In the genomic region with DNA sequence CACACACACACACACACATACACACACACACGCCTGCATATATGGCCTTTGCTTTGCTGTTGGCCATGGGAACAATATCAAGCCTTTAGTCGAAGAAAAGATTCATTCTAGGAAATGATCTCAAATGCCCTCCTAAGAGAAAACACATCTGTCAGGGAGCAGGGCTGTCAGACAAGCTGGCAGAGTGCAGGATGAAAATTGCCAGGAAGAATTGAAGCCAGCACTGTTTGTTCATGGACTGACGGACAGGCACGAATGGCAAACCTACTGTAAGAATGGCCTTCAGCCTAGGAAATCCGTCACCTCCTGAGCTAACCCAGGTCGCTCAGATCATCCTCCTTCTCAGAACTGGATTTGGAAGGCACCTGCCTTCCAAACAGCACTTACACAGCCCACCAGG, we compare ENCODE assay signal across 16 mouse cellular contexts.
"Had no signal": no experiment of that assay in that cellular context is flagged by ENCODE, and none has a peak within 500 bp of the region (broad histone marks: within the 10 kb centered on the region; RNA-seq: fewer than 3 reads in every experiment).

No protein-coding gene starts in this region.

- H3K4me2 ChIP-seq: limb, embryonic 12.5 days; liver, embryonic 13.5 days; lung, embryonic 15.5 days; midbrain, embryonic 11.5 days; midbrain, embryonic 15.5 days; neural tube, embryonic 12.5 days; stomach, embryonic 15.5 days had no signal

- H3K27me3 ChIP-seq: limb, embryonic 12.5 days; liver, embryonic 13.5 days; lung, embryonic 15.5 days; megakaryocyte, embryonic 14.5 days; midbrain, embryonic 15.5 days; neural tube, embryonic 12.5 days; stomach, embryonic 15.5 days had no signal

- DNase-seq: kidney, postnatal 25 days; liver; liver, embryonic 13.5 days; liver, postnatal 0 days; lung, postnatal 14 days; right cerebral cortex, postnatal 14 days; thymus, postnatal 36 days had no signal

- ATAC-seq: liver, postnatal 0 days; midbrain, embryonic 15.5 days had no signal

- H3K36me3 ChIP-seq: limb, embryonic 12.5 days; liver, embryonic 13.5 days; lung, embryonic 15.5 days; midbrain, embryonic 15.5 days; neural tube, embryonic 12.5 days; stomach, embryonic 15.5 days had no signal

- H3K9me3 ChIP-seq: limb, embryonic 12.5 days; liver, embryonic 13.5 days; lung, embryonic 15.5 days; midbrain, embryonic 15.5 days; neural tube, embryonic 12.5 days; stomach, embryonic 15.5 days had no signal

- H3K4me3 ChIP-seq: left cerebral cortex, adult 2 months; limb, embryonic 12.5 days; liver, embryonic 13.5 days; lung, embryonic 15.5 days; megakaryocyte, embryonic 14.5 days; midbrain, embryonic 15.5 days; neural tube, embryonic 12.5 days; stomach, embryonic 15.5 days had no signal

- H3K9ac ChIP-seq: limb, embryonic 12.5 days; liver, embryonic 13.5 days; liver, postnatal 0 days; lung, embryonic 15.5 days; midbrain, embryonic 15.5 days; neural tube, embryonic 12.5 days; stomach, embryonic 15.5 days had no signal

- H3K27ac ChIP-seq: left cerebral cortex, adult 2 months; limb, embryonic 12.5 days; liver, embryonic 13.5 days; lung, embryonic 15.5 days; macrophage; midbrain, embryonic 15.5 days; neural tube, embryonic 12.5 days; stomach, embryonic 15.5 days had no signal

- H3K4me1 ChIP-seq: limb, embryonic 12.5 days; liver, embryonic 13.5 days; lung, embryonic 15.5 days; neural tube, embryonic 12.5 days; stomach, embryonic 15.5 days had no signal
